Mouse (Mus musculus): ENCODE data around the gene Gm6040.

Gene Gm6040

GRCm38 (mm10) chr8:20921971-20922370 is at the start of gene Gm6040:
Gm6040 (minus strand) TSS chr8:20922071.
- DNase-seq, result no peak

GRCm38 (mm10) chr8:20964531-20964930 is 42.7 kb upstream of the Gm6040 start:
- DNase-seq, result no peak

GRCm38 (mm10) chr8:20944610-20945009 is 22.7 kb upstream of the Gm6040 start, which contains the start of gene AY761185:
AY761185 (minus strand) TSS chr8:20944710.
- no peak for DNase-seq

- no peak for DNase-seq
These were observed 9.6 kb downstream of the Gm6040 start for GRCm38 (mm10) chr8:20912288-20912687.

- no peak for DNase-seq
These were observed 13.6 kb downstream of the Gm6040 start for GRCm38 (mm10) chr8:20908256-20908655.

- no peak for DNase-seq
These were observed 14.8 kb downstream of the Gm6040 start for GRCm38 (mm10) chr8:20907119-20907518.

- DNase-seq, result no peak
These were observed 19.3 kb downstream of the Gm6040 start, which contains the start of gene Gm15056 for GRCm38 (mm10) chr8:20902527-20902926. Gm15056 (minus strand) TSS chr8:20902627.

GRCm38 (mm10) chr8:20892369-20892768 is 29.5 kb downstream of the Gm6040 start, which contains the start of gene Defb33:
Defb33 (plus strand) TSS chr8:20892669.
- no peak for DNase-seq

GRCm38 (mm10) chr8:20874608-20875007 is 47.3 kb downstream of the Gm6040 start:
- DNase-seq, result no peak

Data from cerebellum, postnatal 25 days (tissue).